ENCODE assay signal across 19 mouse cellular contexts in genomic region chr14:10415068-10415467, GRCm38 (mm10).
"Had no signal": no experiment of that assay in that cellular context is flagged by ENCODE, and none has a peak within 500 bp of the region (broad histone marks: within the 10 kb centered on the region; RNA-seq: fewer than 3 reads in every experiment).

No protein-coding gene starts in this region.

- H3K4me1 ChIP-seq: liver, embryonic 13.5 days; liver, embryonic 15.5 days; lung, embryonic 15.5 days; midbrain, embryonic 13.5 days; neural tube, embryonic 12.5 days had no signal

- H3K4me3 ChIP-seq: liver, embryonic 13.5 days; liver, embryonic 15.5 days; lung, embryonic 15.5 days; megakaryocyte, embryonic 14.5 days; midbrain, embryonic 13.5 days; neural tube, embryonic 12.5 days had no signal

- H3K36me3 ChIP-seq: liver, embryonic 13.5 days; liver, embryonic 15.5 days; lung, embryonic 15.5 days; midbrain, embryonic 13.5 days; neural tube, embryonic 12.5 days had no signal

- H3K9ac ChIP-seq: liver, embryonic 13.5 days; liver, embryonic 15.5 days; liver, postnatal 0 days; lung, embryonic 15.5 days; midbrain, embryonic 13.5 days; neural tube, embryonic 12.5 days had no signal

- H3K4me2 ChIP-seq: liver, embryonic 13.5 days; liver, embryonic 15.5 days; lung, embryonic 15.5 days; midbrain, embryonic 13.5 days; neural tube, embryonic 12.5 days had no signal

- DNase-seq: liver, embryonic 13.5 days; liver, postnatal 0 days; lung, adult 2 months; lung, postnatal 14 days; lung, postnatal 36 days; right cerebral cortex, postnatal 25 days; right cerebral cortex, postnatal 4 days; spleen, adult 18-20 months; thymus, adult 18-20 months; thymus, postnatal 14 days; thymus, postnatal 36 days had no signal

- ATAC-seq: liver, postnatal 0 days; lung, postnatal 0 days; midbrain, embryonic 13.5 days; midbrain, embryonic 16.5 days had no signal

- H3K27me3 ChIP-seq: liver, embryonic 13.5 days; liver, embryonic 15.5 days; lung, embryonic 15.5 days; megakaryocyte, embryonic 14.5 days; midbrain, embryonic 13.5 days; neural tube, embryonic 12.5 days had no signal

- H3K27ac ChIP-seq: liver, embryonic 13.5 days; liver, embryonic 15.5 days; lung, embryonic 15.5 days; macrophage; midbrain, embryonic 13.5 days; neural tube, embryonic 12.5 days had no signal

- H3K9me3 ChIP-seq: liver, embryonic 13.5 days; liver, embryonic 15.5 days; lung, embryonic 15.5 days; megakaryocyte, embryonic 14.5 days; midbrain, embryonic 13.5 days; neural tube, embryonic 12.5 days had no signal
